In genomic region chr1:64060116-64060515, GRCm38 (mm10) we compare ENCODE assay signal across 12 mouse cellular contexts.
DNase-seq lines count a peak whose midpoint lies in the region; ATAC-seq lines count a peak whose summit lies in the region.
"Had no signal": no experiment of that assay in that cellular context is flagged by ENCODE, and none has a peak within 500 bp of the region (broad histone marks: within the 10 kb centered on the region; RNA-seq: fewer than 3 reads in every experiment).

No protein-coding gene starts in this region.

- no peak overlapping the region for H3K9ac ChIP-seq in heart, embryonic 12.5 days
- H3K9ac ChIP-seq: heart, embryonic 15.5 days had no signal

- H3K4me3 ChIP-seq in heart, embryonic 12.5 days, result no peak overlapping the region
- H3K4me3 ChIP-seq: heart, embryonic 15.5 days; megakaryocyte, embryonic 14.5 days had no signal

- H3K36me3 ChIP-seq in heart, embryonic 12.5 days, result peaks cover 10% of the 10 kb centered on the region

- 67% methylated on average over 7 of the region's 7 CpGs for WGBS in heart, embryonic 12.5 days

- H3K27me3 ChIP-seq in heart, embryonic 12.5 days (replicated peaks), result no peaks in the 10 kb centered on the region
- H3K27me3 ChIP-seq: heart, embryonic 15.5 days; megakaryocyte, embryonic 14.5 days had no signal

- no peak overlapping the region for H3K4me2 ChIP-seq in heart, embryonic 12.5 days
- H3K4me2 ChIP-seq: heart, embryonic 15.5 days had no signal

- peaks cover 25% of the 10 kb centered on the region for H3K4me1 ChIP-seq in heart, embryonic 12.5 days (replicated peaks)

- ATAC-seq in heart, embryonic 12.5 days (ENCODE audit: insufficient number of reproducible peaks, low FRiP score), result no peak
- no peak for ATAC-seq in monocyte, adult 5-6 weeks (replicated peaks; ENCODE audit: insufficient number of reproducible peaks, low FRiP score, low TSS enrichment, poor library complexity, severe bottlenecking)

- peak; percentile 30 for DNase-seq in adrenal gland, adult 2 months
- DNase-seq in adrenal gland, postnatal 25 days, result no peak
- peak; percentile 18 for DNase-seq in ZHBTc4 (ENCODE audit: low read depth, low spot score)
- peak; percentile 26 to 32 for DNase-seq in kidney, postnatal 4 days
- no peak for DNase-seq in T-cell, adult 2 months (ENCODE audit: low spot score)
- DNase-seq in layer of hippocampus, adult 11-12 months (ENCODE audit: low spot score), result no peak
- DNase-seq: left cerebral cortex, postnatal 4 days; right cerebral cortex, postnatal 14 days had no signal

- H3K9me3 ChIP-seq in heart, embryonic 12.5 days (replicated peaks), result no peaks in the 10 kb centered on the region
- H3K9me3 ChIP-seq: heart, embryonic 15.5 days had no signal

- H3K27ac ChIP-seq in heart, embryonic 12.5 days (ENCODE audit: poor library complexity, severe bottlenecking), result 0 out of 2 replicates have a peak overlapping the region, but pooled peaks have one; percentile 34
- H3K27ac ChIP-seq: heart, embryonic 15.5 days had no signal

Comparison
In these comparisons a context has a peak if more than half of its experiments do, and no peak if none do; other contexts are left out.
1. DNase-seq: peak in adrenal gland, adult 2 months (single experiment), ZHBTc4 (single experiment) and kidney, postnatal 4 days (2 of 2); none in adrenal gland, postnatal 25 days (single experiment), T-cell, adult 2 months (single experiment) and layer of hippocampus, adult 11-12 months (single experiment).